ENCODE assay signal across 19 mouse cellular contexts in genomic region chr13:34305964-34306671, GRCm38 (mm10).
"Had no signal": no experiment of that assay in that cellular context is flagged by ENCODE, and none has a peak within 500 bp of the region (broad histone marks: within the 10 kb centered on the region; RNA-seq: fewer than 3 reads in every experiment).

No protein-coding gene starts in this region.

- H3K27me3 ChIP-seq: intestine, embryonic 15.5 days; kidney, embryonic 15.5 days; limb, embryonic 13.5 days had no signal

- H3K4me1 ChIP-seq: intestine, embryonic 15.5 days had no signal

- H3K9ac ChIP-seq: intestine, embryonic 15.5 days; kidney, embryonic 15.5 days; limb, embryonic 13.5 days had no signal

- H3K4me2 ChIP-seq: intestine, embryonic 15.5 days; kidney, embryonic 15.5 days; limb, embryonic 13.5 days; midbrain, embryonic 11.5 days had no signal

- H3K27ac ChIP-seq: intestine, embryonic 15.5 days; kidney, embryonic 15.5 days; limb, embryonic 10.5 days; limb, embryonic 13.5 days had no signal

- H3K9me3 ChIP-seq: intestine, embryonic 15.5 days; kidney, embryonic 15.5 days; limb, embryonic 10.5 days; limb, embryonic 13.5 days had no signal

- ATAC-seq: intestine, embryonic 15.5 days had no signal

- H3K4me3 ChIP-seq: intestine, embryonic 15.5 days; kidney, embryonic 15.5 days; limb, embryonic 10.5 days; limb, embryonic 13.5 days had no signal

- H3K36me3 ChIP-seq: intestine, embryonic 15.5 days; kidney, embryonic 15.5 days; limb, embryonic 10.5 days; limb, embryonic 13.5 days had no signal

- DNase-seq: kidney, adult 11 months; kidney, adult 8-10 months; kidney, postnatal 10 days; kidney, postnatal 4 days; layer of hippocampus, adult 9-11 months; lung, adult 2 months; lung, postnatal 14 days; lung, postnatal 4 days; midbrain, embryonic 14.5 days; right cerebral cortex, adult 18-20 months; right cerebral cortex, postnatal 14 days; right cerebral cortex, postnatal 4 days; thymus, adult 2 months; thymus, postnatal 25 days had no signal
